Mouse (Mus musculus) induced T-regulatory cell, adult 2 months (primary cell): Measurements from ENCODE around the gene Ghitm.

ENCODE experiments used
- DNase-seq: peaks from one replicate; pipeline ENCODE4 v3.0.0-alpha.2; 2012; ENCODE audit warnings: low read depth

Ghitm gene

DNA sequence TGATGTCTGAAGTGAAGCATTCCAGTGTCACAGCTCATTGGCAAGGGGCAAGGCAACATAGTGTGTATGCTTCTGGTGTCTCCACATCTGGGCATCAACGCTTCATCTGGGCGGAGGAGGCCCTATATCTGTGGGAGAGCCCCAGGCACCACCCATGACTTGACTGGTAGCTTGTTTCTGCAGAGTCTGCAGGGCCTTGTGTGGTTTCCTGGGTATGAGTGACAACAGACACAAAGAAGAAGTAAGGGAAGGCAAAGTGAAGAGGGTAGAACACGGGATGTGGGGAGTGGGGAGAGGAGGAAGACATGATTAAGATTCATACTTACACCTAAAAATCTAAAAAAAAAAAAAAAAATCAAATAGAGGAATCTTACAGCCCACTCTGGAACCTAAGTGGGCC is 32.6 kb downstream of the Ghitm start:
- DNase-seq: no peak

DNA sequence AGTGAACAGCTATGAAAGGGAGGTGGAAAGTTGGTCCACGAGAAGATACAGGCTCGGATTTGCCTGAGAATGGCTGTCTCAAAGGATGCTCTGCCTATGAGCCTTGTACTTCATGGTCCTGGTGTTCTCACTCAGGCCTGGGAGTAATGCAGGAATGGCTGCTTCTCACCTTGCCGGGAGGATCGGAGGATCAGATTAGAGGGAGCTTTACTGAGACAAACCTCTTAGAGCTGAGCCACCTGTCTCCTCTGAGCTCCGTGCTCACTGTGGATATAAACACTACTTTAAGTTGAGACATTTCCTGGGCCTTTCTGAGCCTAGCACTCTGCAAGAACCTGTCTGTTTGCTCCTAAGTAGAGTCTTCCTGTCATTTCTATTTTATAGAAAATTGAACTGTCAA is 33.5 kb downstream of the Ghitm start:
- DNase-seq: no peak

DNA sequence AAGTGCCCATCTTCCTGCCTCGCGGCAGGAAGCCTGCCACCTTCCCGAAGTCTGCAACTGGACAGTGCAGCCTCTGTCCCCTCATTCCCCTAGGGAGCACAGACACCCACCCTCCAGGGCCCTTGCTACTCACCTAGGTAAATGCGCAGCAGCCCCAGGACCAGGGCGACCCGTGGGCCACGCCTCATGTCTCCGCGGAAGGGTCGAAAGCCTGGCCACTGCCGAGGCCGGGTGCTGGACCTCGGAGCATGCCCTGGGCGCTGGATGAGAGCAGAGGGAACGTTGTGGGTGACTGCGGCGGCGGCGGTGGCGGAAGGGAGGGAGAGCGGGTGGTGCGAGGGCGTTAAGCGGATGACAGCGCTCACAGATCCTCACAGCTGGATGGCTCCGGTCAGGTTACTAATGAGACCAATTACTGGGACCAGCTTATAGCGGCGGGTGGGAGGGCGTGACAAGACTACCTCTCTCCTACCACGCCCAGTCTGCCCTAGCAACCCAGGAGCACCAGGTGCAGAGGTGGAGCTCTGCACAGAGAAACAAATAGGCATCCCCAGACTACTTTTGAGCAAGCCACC is 37.0 kb downstream of the Ghitm start, which contains the start of gene Cdhr1:
Gene Cdhr1, minus strand, starts transcription at position 392 of the 575 bp plus-strand sequence.
- no peak for DNase-seq

DNA sequence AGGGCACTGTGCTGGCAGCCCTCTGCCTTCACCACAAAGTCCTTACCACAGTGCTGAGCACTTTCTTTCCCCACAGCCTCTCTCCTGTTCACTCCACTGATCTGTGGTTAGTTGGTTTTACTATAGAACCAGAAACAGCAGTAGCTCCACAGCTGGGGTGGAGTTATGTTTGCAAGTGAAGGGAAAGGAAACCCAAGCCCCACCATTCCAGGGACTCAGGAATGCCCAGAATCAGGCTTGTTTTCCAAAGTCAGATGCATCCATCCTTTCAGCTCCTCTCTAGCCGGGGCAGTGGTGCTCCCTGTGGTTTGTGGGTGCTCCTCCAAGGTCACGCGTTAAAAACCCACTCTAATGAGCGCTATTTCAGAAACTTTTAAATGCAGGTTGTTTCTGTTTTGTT is 39.5 kb downstream of the Ghitm start:
- DNase-seq: no peak

DNA sequence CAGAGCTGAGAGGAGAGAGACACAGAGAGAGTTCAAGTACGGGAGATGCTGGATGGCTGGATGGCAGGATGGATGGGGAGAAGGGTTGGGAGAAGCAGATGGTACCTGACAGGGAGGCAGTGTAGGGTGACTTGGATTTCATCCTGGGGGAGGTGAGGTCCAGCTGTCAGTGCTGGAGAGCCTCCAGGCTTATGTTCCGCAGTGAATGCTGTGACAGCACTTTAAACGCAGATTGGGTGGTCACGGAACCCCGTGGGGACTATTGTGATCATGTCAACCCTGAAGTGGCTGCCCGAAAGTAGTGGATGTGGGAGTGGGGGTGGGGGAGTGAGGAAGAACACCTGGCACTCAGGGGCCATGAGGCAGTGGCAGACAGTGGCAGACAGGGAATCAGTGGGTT is 40.6 kb downstream of the Ghitm start:
- DNase-seq: no peak

DNA sequence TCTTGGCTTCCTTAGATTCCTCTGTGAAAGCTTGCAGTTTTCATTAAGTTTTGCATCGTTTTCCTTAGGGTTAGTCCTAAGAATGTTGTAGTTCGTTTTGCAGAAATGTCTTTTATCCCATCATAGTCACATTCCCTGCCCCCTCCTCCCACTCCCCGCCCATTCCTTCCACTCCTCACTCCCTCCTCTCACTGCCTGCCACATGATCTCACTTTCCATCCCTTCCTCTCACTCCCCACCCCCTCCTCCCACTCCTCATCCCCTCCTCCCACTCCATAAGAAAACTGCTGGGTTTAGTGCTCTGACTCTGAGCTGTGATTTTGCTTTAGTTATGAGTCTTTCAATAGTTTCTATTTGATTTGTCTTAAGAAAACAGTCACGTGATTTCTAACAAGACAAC is 51.3 kb downstream of the Ghitm start:
- DNase-seq: no peak

DNA sequence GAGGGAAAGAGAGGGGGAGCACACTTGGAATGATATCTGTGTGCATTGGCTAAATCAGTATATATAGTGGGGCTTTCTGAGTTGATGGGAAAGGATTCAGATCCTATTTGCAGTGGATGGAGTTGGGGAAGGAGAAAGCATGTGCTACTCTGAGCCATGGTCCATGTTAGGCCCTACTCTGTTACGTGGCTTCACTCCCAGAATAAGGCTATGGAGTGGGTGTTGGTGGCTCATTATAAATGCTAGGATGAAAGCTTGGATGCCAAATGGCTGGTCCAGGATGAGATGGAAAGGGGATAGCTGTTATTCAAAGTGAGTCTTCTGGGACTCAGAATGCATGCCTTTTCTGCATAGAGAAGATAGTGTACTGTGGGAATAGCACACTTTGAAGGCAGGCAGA is 54.3 kb downstream of the Ghitm start:
- no peak for DNase-seq
